In the genomic region with DNA sequence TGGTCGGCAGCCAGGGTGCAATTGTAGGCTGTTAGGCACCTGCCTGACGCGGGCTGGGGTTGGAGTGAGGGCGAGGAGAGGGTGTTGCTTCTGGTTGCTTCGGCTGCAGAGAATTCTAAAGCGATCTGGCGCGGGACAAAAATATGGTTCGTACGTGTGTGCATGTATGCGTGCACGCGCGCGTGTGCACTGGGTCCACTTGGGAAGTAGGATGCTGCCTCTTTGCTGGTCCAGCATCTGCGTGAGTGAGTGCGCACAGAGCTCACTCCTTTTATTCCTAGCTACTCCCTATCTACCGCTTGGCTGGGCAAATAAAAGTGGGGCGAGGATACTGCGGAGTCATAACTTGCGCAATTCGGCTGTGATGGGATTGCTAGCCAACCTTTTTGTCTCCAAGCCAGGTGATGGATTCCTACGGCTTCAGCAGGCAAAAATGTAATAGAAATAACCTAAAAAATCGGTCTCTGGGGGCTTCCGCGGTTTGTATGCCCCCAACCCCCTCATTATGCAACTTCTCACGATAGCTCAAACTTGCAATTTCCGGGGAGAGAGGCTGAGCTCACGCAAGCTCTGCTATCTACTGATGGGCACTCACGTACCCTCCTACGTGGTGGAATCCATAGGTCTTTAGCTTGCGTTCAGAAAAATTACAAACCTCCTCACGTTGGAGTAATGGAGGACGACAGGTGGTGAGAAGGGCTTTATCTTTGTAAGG, we compare ENCODE assay signal across 8 mouse cellular contexts. TPM values are rescaled to one million over a fixed set of nuclear protein-coding genes. Genes with fewer than 3 reads are reported as not detected.
A peak's percentile ranks its signal among the peaks of the same experiment; 100 is the strongest.
DNase-seq lines count a peak whose midpoint lies in the region; ATAC-seq and TF ChIP-seq lines count a peak whose summit lies in the region.

No protein-coding gene starts in this region.

- 0 out of 2 replicates have a peak, but pooled peaks have one; percentile 18 for TF ChIP-seq POLR2A in lung, adult 2 months (IDR thresholded peaks at IDR 0.05; ENCODE audit: borderline replicate concordance, extremely low read depth, low read depth, low read length)

- no peak for ATAC-seq in heart, embryonic 12.5 days (ENCODE audit: insufficient number of reproducible peaks, low FRiP score)
- no peak for ATAC-seq in midbrain, embryonic 12.5 days (ENCODE audit: low FRiP score, low read depth)

- no peaks in the 10 kb centered on the region for H3K36me3 ChIP-seq in heart, embryonic 12.5 days
- H3K36me3 ChIP-seq in midbrain, embryonic 12.5 days: no peaks in the 10 kb centered on the region

- H3K9ac ChIP-seq in heart, embryonic 12.5 days: peak overlapping the region; percentile 67
- H3K9ac ChIP-seq in midbrain, embryonic 12.5 days (replicated peaks): peak overlapping the region; percentile 53; the same call in 1 of the 2 replicates

- peak overlapping the region; percentile 66; the same call in 1 of the 2 replicates for H3K27ac ChIP-seq in heart, embryonic 12.5 days (ENCODE audit: poor library complexity, severe bottlenecking)
- H3K27ac ChIP-seq in midbrain, embryonic 12.5 days (replicated peaks): peak overlapping the region; percentile 63

- no peak for TF ChIP-seq CTCF in lung, adult 2 months (IDR thresholded peaks at IDR 0.05; ENCODE audit: insufficient read depth, low read length)

- H3K4me1 ChIP-seq in lung, adult 2 months (ENCODE audit: control insufficient read depth, insufficient read depth, low read length): peaks cover 6% of the 10 kb centered on the region; the same call in 1 of the 2 replicates
- H3K4me1 ChIP-seq in heart, embryonic 12.5 days (replicated peaks): peaks cover 33% of the 10 kb centered on the region
- peaks cover 62% of the 10 kb centered on the region for H3K4me1 ChIP-seq in midbrain, embryonic 12.5 days

- no peak for DNase-seq in lung, adult 2 months
- no peak for DNase-seq in lung, postnatal 10 days
- peak; percentile 80 for DNase-seq in cerebellum, adult 9-10 months
- DNase-seq in layer of hippocampus, adult 9-11 months: peak; percentile 77
- DNase-seq in telencephalon, adult 2 months (ENCODE audit: low read depth, low spot score): peak; percentile 72
- no peak for DNase-seq in thymus, postnatal 10 days (ENCODE audit: low spot score in 2 of 2)

- H3K4me3 ChIP-seq in lung, adult 2 months (replicated peaks; ENCODE audit: extremely low read depth, low read depth, low read length): peak overlapping the region; percentile 43
- peak overlapping the region; percentile 80 for H3K4me3 ChIP-seq in heart, embryonic 12.5 days
- H3K4me3 ChIP-seq in midbrain, embryonic 12.5 days: peak overlapping the region; percentile 58

- no peaks in the 10 kb centered on the region for H3K9me3 ChIP-seq in heart, embryonic 12.5 days (replicated peaks)
- no peaks in the 10 kb centered on the region for H3K9me3 ChIP-seq in midbrain, embryonic 12.5 days

- WGBS in lung, adult 2 months: 2% methylated on average over 34 of the region's 34 CpGs
- WGBS in heart, embryonic 12.5 days: under 1% methylated on average over 34 of the region's 34 CpGs
- WGBS in midbrain, embryonic 12.5 days: under 1% methylated on average over 34 of the region's 34 CpGs

- no peaks in the 10 kb centered on the region for H3K27me3 ChIP-seq in heart, embryonic 12.5 days (replicated peaks)
- H3K27me3 ChIP-seq in midbrain, embryonic 12.5 days: peaks cover 54% of the 10 kb centered on the region

- peak overlapping the region; percentile 78 for H3K4me2 ChIP-seq in heart, embryonic 12.5 days
- H3K4me2 ChIP-seq in midbrain, embryonic 12.5 days (replicated peaks): peak overlapping the region; percentile 95

RNA-seq across cellular contexts. Expression of a gene that starts 2.8 kb away (rescaled TPM):
- polyA plus RNA-seq in lung, adult 2 months (2012; rRNA removed): 91.2 and 118 TPM in 2 replicates
- 179 and 184 TPM in 2 replicates for polyA plus RNA-seq in heart, embryonic 12.5 days (2016; fragmentation: Nextera tagmentation; extraction: Ambion mirVana)
- 31.1 and 41.2 TPM in 2 replicates for polyA plus RNA-seq in midbrain, embryonic 12.5 days (2016; fragmentation: Nextera tagmentation; extraction: Ambion mirVana)

RNA-seq across cellular contexts. Expression of a gene that starts 47.6 kb away (rescaled TPM):
- polyA plus RNA-seq in lung, adult 2 months (2012; rRNA removed): 308 and 450 TPM in 2 replicates
- 91.7 and 93.5 TPM in 2 replicates for polyA plus RNA-seq in heart, embryonic 12.5 days (2016; fragmentation: Nextera tagmentation; extraction: Ambion mirVana)
- polyA plus RNA-seq in midbrain, embryonic 12.5 days (2016; fragmentation: Nextera tagmentation; extraction: Ambion mirVana): 548 and 637 TPM in 2 replicates

Comparison
In these comparisons a context has a peak if more than half of its experiments do, and no peak if none do; other contexts are left out.
1. DNase-seq: peak in cerebellum, adult 9-10 months (single experiment), layer of hippocampus, adult 9-11 months (single experiment) and telencephalon, adult 2 months (single experiment); none in lung, adult 2 months (single experiment), lung, postnatal 10 days (single experiment) and thymus, postnatal 10 days (0 of 2).
2. Peak in every context shown above with its lines, with median percentiles within 50 percentile points of each other: H3K4me3 ChIP-seq.